Mouse (Mus musculus): ENCODE measurements around the gene Agpat3.

Agpat3 gene

DNA sequence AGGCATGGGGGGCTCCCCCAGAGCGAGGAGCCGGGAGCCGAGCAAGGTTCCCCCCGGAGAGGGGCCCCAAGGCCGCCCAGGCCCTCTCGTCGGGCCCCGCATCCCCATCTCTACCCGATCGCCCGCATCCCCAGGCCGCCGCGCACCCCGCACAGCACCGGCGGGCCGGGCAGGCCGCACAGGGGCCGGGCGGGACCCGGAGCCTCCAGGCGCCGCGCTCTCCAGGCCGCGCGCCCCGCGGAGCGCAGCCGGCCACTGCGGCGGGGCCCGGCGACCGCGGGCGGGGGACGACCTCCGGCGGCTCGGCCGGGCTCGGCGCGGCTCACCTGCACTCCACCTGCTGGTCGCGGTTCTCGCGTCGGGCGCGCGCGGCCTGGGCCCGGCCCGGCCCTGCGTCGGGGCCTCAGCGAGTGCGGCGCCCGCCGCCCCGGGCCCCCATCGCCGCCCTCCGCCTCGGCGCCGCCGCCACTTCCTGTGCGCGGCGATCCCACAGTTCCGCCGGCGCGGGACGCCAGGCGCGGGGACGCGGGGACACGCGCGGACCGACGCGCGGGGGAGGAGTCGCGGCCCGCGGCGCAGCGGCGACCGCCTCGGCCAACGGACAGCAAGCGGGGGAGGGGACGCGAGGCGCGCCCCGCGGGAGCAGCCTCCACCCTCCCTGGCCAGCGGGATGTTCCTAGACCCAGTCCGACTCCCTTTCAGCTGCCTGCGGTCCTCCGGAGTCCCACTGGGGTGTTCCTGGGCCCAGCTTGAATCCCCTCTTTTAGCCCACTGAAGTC lies at the start of gene Agpat3:
Gene Agpat3, minus strand, starts transcription at position 603 of the 779 bp plus-strand sequence.
- POLR2A ChIA-PET: interaction anchor here in 3 of 4 experiments (0.5 to 2.7 kb wide), 7 partner anchors 14 to 25 kb away, joined by 3 to 10 read pairs (median 3); no protein-coding TSS in a partner anchor

DNA sequence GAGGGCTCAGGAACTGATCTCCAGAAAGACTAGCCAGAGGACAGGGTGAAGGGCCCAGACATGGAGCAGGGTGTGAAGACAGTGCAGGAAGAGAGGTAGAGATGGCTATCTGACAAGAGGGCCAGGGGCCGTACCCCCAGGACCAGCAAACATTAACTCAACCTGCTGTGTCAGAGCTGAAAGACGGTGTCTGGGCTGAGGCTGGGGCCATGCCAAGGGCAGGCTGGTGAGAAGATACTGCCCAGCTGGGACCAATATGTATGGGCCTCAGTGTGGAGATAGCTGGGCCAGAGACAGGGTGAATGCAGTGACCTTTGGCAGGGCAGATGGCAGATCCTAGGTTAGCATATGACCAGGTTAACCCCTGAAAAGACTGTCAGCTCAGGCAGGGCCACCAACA lies 48.8 kb upstream of the Agpat3 start:
- ChIA-PET POLR2A (interaction anchor here in 1 of 4 experiments (3.5 kb wide), 1 partner anchor 11 kb away, joined by 14 read pairs; the partner anchor contains the start of gene Rrp1), CTCF (interaction anchor here in 1 of 4 experiments (1.1 kb wide), 1 partner anchor 40 kb away, joined by 3 read pairs; no protein-coding TSS in a partner anchor)

More for the DNA sequence above, at the start of gene Agpat3:
- CTCF ChIA-PET: no interaction called here

DNA sequence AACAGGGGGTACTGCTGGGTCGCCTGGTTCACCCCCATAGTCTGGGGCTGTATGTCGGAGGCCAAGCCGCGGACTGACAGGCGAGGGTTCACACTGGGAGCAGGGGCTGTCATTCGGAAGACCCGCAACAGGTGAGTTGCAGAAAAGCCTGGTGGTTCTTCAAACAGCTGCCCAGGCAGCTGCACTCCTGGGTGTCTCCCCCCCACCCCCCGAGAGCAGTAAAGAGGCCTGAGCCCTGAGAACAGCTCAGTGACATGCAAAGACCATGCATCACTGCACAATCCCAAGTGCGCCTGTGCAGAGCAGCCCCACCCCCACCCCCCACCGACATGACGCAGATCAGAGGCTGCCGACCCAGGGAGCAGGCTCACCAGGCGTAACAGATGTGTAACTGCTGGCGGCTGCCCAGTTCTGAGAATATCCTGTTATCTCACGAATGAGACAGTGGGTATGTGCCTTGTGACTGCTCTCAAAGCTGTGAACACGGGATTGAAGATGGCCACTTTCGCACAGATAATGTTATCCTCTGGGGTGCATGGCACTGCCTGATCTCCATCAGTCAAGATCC lies 46.9 kb upstream of the Agpat3 start:
- POLR2A ChIA-PET: no interaction called here

DNA sequence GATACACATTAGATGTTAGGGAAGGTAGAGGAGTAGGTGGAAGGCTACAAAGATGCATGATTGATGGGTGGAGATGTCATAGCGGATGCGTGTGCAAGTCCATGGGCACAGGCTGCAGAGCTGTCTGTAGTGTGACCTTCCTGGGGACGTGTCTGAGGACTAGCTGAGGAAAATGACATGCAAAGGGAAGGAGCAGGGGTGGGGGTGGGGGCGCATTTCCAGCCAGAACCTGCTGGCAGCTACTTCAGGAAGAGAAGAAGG lies 44.3 kb upstream of the Agpat3 start:
- POLR2A ChIA-PET: interaction anchor here in 3 of 4 experiments (0.6 to 2.0 kb wide), 15 partner anchors 9 to 1657 kb away, joined by 3 to 7 read pairs (median 4); partner anchors contain the start of genes Pdxk (in 1 of the 3) and Rrp1 (in 1 of the 3)
- CTCF ChIA-PET: interaction anchor here (0.6 to 2.2 kb wide), 51 partner anchors 10 to 470 kb away, joined by 3 to 18 read pairs (median 4); partner anchors contain the start of genes Rrp1 (in 3 of the 4), Pwp2 (in 2 of the 4), D10Jhu81e (in 1 of the 4) and Icosl (in 1 of the 4)

More for the DNA sequence above, 46.9 kb upstream of the Agpat3 start:
- CTCF ChIA-PET: interaction anchor here in 2 of 4 experiments (0.6 kb wide), 2 partner anchors 33 to 1666 kb away, joined by 4 to 12 read pairs; no protein-coding TSS in a partner anchor

DNA sequence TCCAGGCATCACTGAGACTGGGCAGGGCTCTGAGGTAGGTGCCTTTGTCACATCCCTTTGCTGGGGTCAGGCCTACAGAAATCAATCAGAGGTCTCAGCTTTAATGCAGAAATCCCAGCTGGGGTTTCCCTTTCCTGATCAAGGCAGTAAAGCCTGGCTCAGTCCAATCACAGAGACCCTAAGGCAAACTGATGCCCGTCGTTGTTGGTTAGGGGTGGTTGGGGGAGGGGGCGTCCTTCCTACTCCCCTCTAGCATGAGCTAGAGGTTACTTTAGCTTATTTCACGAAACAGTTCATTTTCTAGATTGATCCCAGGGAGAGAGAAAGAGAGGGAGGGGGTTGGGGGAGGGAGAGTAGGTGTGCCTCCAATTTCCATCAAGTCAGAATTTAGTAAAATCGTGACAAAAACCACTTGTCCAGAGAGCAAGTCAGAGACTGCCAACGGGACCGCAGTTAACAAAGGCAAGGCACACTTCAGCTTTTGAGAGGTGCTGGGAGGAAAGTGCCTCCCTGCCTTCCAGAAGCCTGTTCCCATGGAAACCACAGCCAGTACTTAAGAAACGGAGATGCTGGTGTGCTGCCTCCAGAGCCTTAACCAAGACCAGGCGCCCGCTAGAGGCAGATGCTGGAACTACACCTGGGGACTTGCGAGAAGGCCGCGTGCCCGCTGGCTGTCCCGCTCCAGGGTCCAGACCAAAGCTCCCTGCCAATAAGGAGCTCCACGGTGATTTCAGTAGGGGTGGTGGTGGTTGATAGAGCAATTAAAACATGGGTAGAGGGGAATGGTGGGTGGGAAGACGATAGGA lies 43.7 kb upstream of the Agpat3 start:
- CTCF ChIA-PET: interaction anchor here (0.6 to 2.2 kb wide), 64 partner anchors 10 to 470 kb away, joined by 3 to 18 read pairs (median 4); partner anchors contain the start of genes Rrp1 (in 3 of the 4), Pwp2 (in 2 of the 4), D10Jhu81e (in 1 of the 4) and Icosl (in 1 of the 4)
- POLR2A ChIA-PET: interaction anchor here in 3 of 4 experiments (0.6 to 2.0 kb wide), 17 partner anchors 9 to 1657 kb away, joined by 3 to 7 read pairs (median 4); partner anchors contain the start of genes Pdxk (in 1 of the 3) and Rrp1 (in 1 of the 3)

GRCm38 (mm10) chr10:78395377-78395776 lies 43.1 kb upstream of the Agpat3 start:
- CTCF ChIA-PET: interaction anchor here (0.6 to 2.2 kb wide), 23 partner anchors 11 to 379 kb away, joined by 3 to 18 read pairs (median 4); partner anchors contain the start of genes Rrp1 (in 2 of the 4) and D10Jhu81e (in 1 of the 4)
- POLR2A ChIA-PET: interaction anchor here in 3 of 4 experiments (0.9 to 2.0 kb wide), 7 partner anchors 12 to 87 kb away, joined by 3 to 6 read pairs (median 4); partner anchors contain the start of genes Pdxk (in 1 of the 3) and Rrp1 (in 1 of the 3)

DNA sequence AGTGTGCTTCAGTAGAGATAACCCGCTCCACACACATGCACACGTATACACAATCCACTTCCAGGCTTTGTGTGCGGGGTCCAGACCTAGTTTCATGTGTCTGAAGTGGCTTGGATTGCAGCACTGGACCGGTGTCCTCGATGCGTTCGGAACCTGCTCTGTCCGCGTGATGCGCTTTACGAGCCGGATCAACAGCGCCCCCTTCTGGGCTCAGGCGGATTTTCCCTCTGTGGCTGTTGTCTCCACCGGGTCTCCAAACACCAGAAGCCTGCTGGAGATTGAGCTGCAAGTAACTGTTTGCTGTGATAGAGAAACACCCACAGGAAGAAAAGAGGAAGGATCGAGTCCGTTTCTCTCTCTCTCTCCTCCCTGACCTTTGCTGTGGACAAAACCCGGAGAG lies 39.8 kb upstream of the Agpat3 start:
- POLR2A ChIA-PET: interaction anchor here (0.6 to 1.8 kb wide), 21 partner anchors 13 to 148 kb away, joined by 3 to 11 read pairs (median 4); partner anchors contain the start of gene Trappc10 (in 1 of the 4)
- CTCF ChIA-PET: interaction anchor here (0.6 to 2.7 kb wide), 74 partner anchors 8 to 1040 kb away, joined by 3 to 28 read pairs (median 4); partner anchors contain the start of genes Pwp2 (in 2 of the 4), Rrp1 (in 2 of the 4) and Trappc10 (in 1 of the 4)

DNA sequence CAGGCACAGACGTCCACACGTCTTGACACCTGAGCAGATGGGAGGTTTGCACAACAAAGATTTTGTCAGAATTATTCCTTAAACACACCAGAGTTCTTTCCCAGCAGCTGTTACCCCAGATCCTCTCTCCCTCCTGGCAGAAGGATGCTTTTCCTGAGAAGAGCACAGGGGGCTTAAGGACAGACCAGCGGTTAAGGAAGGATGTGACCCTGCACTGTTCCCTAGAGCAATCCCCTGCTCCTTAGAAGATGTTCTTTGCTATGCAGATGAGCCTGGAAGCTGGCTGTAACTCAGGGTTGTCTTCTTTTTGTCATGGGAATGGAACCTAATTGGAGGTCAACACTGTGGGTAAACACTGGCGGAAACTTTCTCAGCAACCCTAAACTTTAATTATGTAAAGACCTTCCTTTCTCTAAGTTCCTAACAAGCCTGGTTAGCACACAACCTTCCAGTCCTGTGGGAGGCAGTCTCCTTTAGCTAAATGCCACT lies 38.7 kb upstream of the Agpat3 start:
- ChIA-PET POLR2A (interaction anchor here in 3 of 4 experiments (0.7 to 1.8 kb wide), 19 partner anchors 12 to 1660 kb away, joined by 3 to 11 read pairs (median 4); partner anchors contain the start of gene Pdxk (in 1 of the 3)), CTCF (interaction anchor here in 3 of 4 experiments (0.6 to 2.7 kb wide), 36 partner anchors 8 to 874 kb away, joined by 3 to 28 read pairs (median 4); partner anchors contain the start of genes Pfkl (in 1 of the 3), Pwp2 (in 1 of the 3), Rrp1 (in 1 of the 3) and Trappc10 (in 1 of the 3))

DNA sequence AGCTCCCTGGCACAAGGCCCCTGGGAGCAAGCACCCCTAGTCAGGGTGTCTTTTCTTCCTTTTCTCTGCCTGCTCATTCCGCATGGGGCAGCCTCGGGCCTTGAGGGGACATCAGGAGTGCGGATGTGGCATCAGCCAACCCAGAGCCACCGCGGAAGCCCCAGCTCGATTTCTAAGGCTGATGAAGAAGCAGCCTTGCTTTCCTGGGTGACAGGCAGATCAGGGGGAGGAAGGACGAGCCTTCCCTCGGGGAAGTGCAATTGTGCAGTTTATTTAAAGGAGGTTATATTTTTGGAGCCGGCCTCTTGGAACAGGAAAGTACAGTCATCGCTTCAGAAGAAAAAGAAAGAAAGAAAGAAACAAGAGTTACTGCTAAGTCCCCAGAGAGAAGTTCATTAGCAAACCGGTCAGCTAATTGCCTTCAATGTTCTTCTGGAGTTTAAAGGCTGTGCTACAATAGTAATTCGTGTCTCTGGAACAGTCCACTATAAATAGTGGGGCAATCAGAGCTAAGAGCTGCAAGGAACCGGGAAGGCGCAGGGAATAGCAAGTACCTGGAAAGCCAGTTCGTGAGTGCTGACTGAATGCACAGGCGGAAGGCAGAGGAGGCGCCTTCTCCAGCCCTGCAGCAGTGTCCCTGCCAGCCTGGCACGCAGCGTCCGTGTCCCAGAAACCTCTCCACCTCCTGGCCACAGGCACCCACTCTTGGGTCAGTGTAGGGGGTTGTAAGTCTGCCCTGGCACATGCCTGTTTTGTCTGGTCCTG lies 36.1 kb upstream of the Agpat3 start:
- ChIA-PET POLR2A (interaction anchor here in 2 of 4 experiments (0.6 to 1.8 kb wide), 2 partner anchors 22 to 644 kb away, joined by 3 to 4 read pairs; no protein-coding TSS in a partner anchor), CTCF (interaction anchor here in 2 of 4 experiments (0.5 to 1.4 kb wide), 4 partner anchors 10 to 635 kb away, joined by 3 to 7 read pairs (median 4); partner anchors contain the start of gene Rrp1 (in 1 of the 2))

DNA sequence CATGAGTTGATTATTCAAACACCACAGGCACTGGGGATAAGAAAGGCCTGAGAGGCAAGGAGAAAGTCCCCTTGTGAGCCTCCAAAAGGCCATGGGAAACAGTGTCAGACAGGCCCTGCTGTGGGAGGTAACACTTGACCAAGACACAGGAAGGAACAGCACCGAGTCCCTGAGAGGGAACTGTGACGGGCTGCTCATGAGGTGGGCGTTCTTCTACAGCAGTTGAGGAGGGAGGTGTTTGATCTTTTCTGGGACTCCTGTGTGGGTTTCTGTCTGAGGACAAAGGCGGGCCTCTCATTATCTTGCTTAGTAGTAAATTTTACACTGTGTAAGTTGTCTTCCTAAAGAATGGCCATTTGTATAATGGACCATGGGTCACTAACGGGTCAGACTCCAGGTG lies 33.2 kb upstream of the Agpat3 start:
- ChIA-PET POLR2A (interaction anchor here in 1 of 4 experiments (0.6 kb wide), 1 partner anchor 315 kb away, joined by 3 read pairs; no protein-coding TSS in a partner anchor), CTCF (interaction anchor here in 2 of 4 experiments (0.7 to 1.6 kb wide), 2 partner anchors 11 to 96 kb away, joined by 4 to 10 read pairs; no protein-coding TSS in a partner anchor)

DNA sequence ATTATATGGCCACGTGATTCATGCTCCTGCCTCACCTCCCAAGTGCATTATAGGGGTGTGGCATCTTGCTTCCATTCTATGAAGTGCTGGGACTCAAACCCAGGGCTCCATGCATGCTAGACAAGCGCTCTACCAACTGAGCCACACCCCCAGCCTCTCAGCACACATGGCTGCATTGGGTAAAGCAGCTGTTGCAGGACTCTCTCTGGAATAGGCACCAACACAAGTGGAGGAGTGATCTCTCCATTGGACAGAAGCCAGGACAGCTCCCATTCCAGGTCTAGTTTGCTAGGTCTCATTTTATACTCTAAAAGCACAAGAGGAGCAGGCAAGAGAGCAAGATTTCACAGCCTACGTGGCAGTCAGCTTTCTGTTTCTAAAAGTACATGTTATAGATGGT lies 31.3 kb upstream of the Agpat3 start:
- ChIA-PET POLR2A (interaction anchor here in 2 of 4 experiments (0.7 to 2.3 kb wide), 4 partner anchors 17 to 527 kb away, joined by 3 to 6 read pairs (median 4); no protein-coding TSS in a partner anchor), CTCF (interaction anchor here in 3 of 4 experiments (0.7 to 1.3 kb wide), 5 partner anchors 8 to 148 kb away, joined by 3 to 9 read pairs (median 3); no protein-coding TSS in a partner anchor)

- ChIA-PET POLR2A (interaction anchor here in 3 of 4 experiments (0.6 to 1.9 kb wide), 11 partner anchors 8 to 134 kb away, joined by 3 to 6 read pairs (median 3); partner anchors contain the start of gene Trappc10 (in 1 of the 3)), CTCF (interaction anchor here (0.6 to 2.1 kb wide), 44 partner anchors 11 to 1202 kb away, joined by 3 to 18 read pairs (median 4); partner anchors contain the start of genes Trappc10 (in 3 of the 4), Pdxk (in 1 of the 4) and Rrp1 (in 1 of the 4))
Measured at GRCm38 (mm10) chr10:78378516-78378915, 26.2 kb upstream of the Agpat3 start.

- CTCF ChIA-PET: interaction anchor here (0.6 to 2.1 kb wide), 8 partner anchors 19 to 522 kb away, joined by 3 to 9 read pairs (median 4); no protein-coding TSS in a partner anchor
- POLR2A ChIA-PET: interaction anchor here in 3 of 4 experiments (0.8 to 10.9 kb wide), 13 partner anchors 9 to 1114 kb away, joined by 3 to 152 read pairs (median 3); partner anchors contain the start of genes Cstb (in 1 of the 3), Pdxk (in 1 of the 3) and Rrp1 (in 1 of the 3)
Measured at GRCm38 (mm10) chr10:78372681-78373668, 20.7 kb upstream of the Agpat3 start.

DNA sequence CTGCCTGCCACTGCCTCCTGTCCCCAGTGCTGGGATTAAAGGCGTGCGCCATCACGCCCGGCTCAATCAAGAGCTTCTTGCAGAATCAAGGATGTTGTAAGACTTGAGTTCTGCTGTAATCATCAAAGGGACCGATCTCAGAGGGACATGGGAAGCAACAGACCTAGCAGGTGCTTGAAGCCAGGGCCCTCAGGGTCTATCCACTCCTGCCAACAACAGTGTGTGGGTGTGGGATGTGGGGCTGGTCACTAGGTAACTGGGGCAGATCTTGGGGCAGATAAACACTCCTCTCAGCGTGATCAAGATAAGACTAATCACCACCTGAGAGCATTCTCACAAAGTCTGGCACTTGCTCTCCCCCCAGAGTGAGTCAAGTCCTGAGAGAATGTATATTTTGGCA lies 19.5 kb upstream of the Agpat3 start:
- POLR2A ChIA-PET: interaction anchor here in 3 of 4 experiments (0.8 to 10.9 kb wide), 9 partner anchors 15 to 111 kb away, joined by 3 to 152 read pairs (median 4); partner anchors contain the start of gene Pdxk (in 1 of the 3)
- CTCF ChIA-PET: interaction anchor here in 3 of 4 experiments (0.5 to 2.1 kb wide), 4 partner anchors 24 to 92 kb away, joined by 3 to 9 read pairs (median 6); no protein-coding TSS in a partner anchor
